Mouse (Mus musculus) bone marrow macrophage, adult 2 months (primary cell): ENCODE measurements around the gene Mettl7a3. TPM values are rescaled to one million over a fixed set of nuclear protein-coding genes. Genes with fewer than 3 reads are reported as not detected.

Experiments
- H3K27ac ChIP-seq: 2 replicates; pipeline ENCODE4 v1.5.1; 2012; ENCODE audit warnings: low read depth, low read length; ENCODE audit not compliant: insufficient read depth
- H3K4me1 ChIP-seq: 2 replicates; pipeline ENCODE4 v1.6.1; 2012; ENCODE audit warnings: low read length; ENCODE audit not compliant: control insufficient read depth, insufficient read depth
- H3K4me3 ChIP-seq: 2 replicates; pipeline ENCODE4 v1.5.1; 2012; ENCODE audit warnings: mild to moderate bottlenecking, low read length, moderate library complexity; ENCODE audit not compliant: insufficient read depth
- CTCF ChIP-seq: IDR thresholded peaks from 2 replicates; pipeline ENCODE4 v1.5.1; 2012; ENCODE audit warnings: low read depth, mild to moderate bottlenecking, low read length, moderate library complexity
- POLR2A ChIP-seq: IDR thresholded peaks from 2 replicates; pipeline ENCODE4 v1.6.1; 2012; ENCODE audit warnings: mild to moderate bottlenecking, low read depth, low read length, borderline replicate concordance
- polyA plus RNA-seq: library from polyadenylated mRNA; stranded (reverse); fragments of >200 nt; gene quantifications from 2 replicates; pipeline ENCODE4 v1.2.4, GENCODE M21; 2012; ENCODE audit not compliant: missing spikeins, insufficient read depth, insufficient read length

Gene Mettl7a3
- polyA plus RNA-seq, 1 experiment: not detected

GRCm38 (mm10) chr15:100388224-100388835, 53.6 kb downstream of the Mettl7a3 start:
- no peak overlapping the region for H3K27ac ChIP-seq
- no peak overlapping the region for H3K4me3 ChIP-seq
- no peak for TF ChIP-seq POLR2A
- TF ChIP-seq CTCF: no peak
- H3K4me1 ChIP-seq: no peaks in the 10 kb centered on the region

- Histone ChIP-seq H3K27ac (no peak overlapping the region), H3K4me1 (no peaks in the 10 kb centered on the region), H3K4me3 (no peak overlapping the region)
- no peak for TF ChIP-seq CTCF
- no peak for TF ChIP-seq POLR2A
Measured at GRCm38 (mm10) chr15:100388886-100389285, 54.2 kb downstream of the Mettl7a3 start.

Other genes with a start within 250 kb of the Mettl7a3 start
- 51.1 and 54.6 TPM in 2 replicates for gene Atf1, start 107.1 kb upstream of the Mettl7a3 start, polyA plus RNA-seq
- not detected in 2 replicates for gene Tmprss12, start 54.1 kb upstream of the Mettl7a3 start, polyA plus RNA-seq
- gene Mettl7a1, start 30.8 kb upstream of the Mettl7a3 start, polyA plus RNA-seq: 43.3 and 46.4 TPM in 2 replicates
- gene Methig1, start 18.2 kb downstream of the Mettl7a3 start, polyA plus RNA-seq: not detected in 2 replicates
- gene Mettl7a2, start 18.3 kb downstream of the Mettl7a3 start, polyA plus RNA-seq: not detected in 2 replicates
- not detected in 2 replicates for gene Higd1c, start 29.6 kb downstream of the Mettl7a3 start, polyA plus RNA-seq
- gene Gm5475, start 87.2 kb downstream of the Mettl7a3 start, polyA plus RNA-seq: not detected in 2 replicates
- gene Slc11a2, start 90.1 kb downstream of the Mettl7a3 start, polyA plus RNA-seq: 64.3 and 68.0 TPM in 2 replicates
- gene Letmd1, start 134.1 kb downstream of the Mettl7a3 start, polyA plus RNA-seq: 41.7 and 45.7 TPM in 2 replicates
- gene Csrnp2, start 160.6 kb downstream of the Mettl7a3 start, polyA plus RNA-seq: 2.2 and 2.8 TPM in 2 replicates
- gene Tfcp2, start 217.1 kb downstream of the Mettl7a3 start, polyA plus RNA-seq: 9.4 and 10.2 TPM in 2 replicates